Mouse (Mus musculus) cerebellum, adult 2 months (tissue): ENCODE results near the gene Nelfe.

Experiments used
- CTCF ChIP-seq: fragments of 200-500 bp; IDR thresholded peaks from 2 replicates; pipeline ENCODE4 v1.5.1; 2011; ENCODE audit warnings: low read depth, mild to moderate bottlenecking, control low read depth, low read length, moderate library complexity, borderline replicate concordance; ENCODE audit not compliant: insufficient read depth
- POLR2A ChIP-seq: fragments of 200-500 bp; IDR thresholded peaks from 2 replicates; pipeline ENCODE4 v1.6.1; 2011; ENCODE audit warnings: low read length, control low read depth, borderline replicate concordance; ENCODE audit not compliant: insufficient read depth

DNA sequence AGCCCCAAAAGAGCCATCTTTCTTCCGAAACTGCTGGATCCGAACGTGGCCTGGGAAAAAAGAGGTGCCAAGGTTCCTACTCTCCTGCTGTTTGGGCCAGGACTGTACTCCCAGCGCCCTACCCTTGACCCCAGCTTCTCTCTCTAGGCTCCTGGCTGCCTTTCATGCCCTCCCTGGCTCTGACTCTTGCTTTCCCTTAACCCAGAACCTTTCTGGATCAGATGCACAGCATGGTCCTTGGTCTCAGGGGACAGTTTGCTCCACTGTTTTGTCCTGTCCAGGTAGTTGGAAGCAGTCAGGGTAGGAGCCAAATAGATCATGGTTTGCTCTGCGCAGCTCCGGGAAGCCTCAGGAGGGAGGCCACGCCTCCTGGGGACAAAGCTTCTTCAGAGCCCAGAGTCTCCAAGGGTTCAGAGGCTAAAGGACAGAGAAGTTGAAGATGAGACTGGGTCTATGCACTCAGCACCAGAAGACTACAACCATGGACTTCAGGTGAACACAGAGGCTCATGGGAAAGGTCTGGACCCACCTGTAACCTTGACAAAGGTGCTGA is 35.3 kb upstream of the Nelfe start:
- TF ChIP-seq CTCF, result no peak
- TF ChIP-seq POLR2A, result no peak
